Mouse (Mus musculus) midbrain, embryonic 16.5 days (tissue): Measurements from ENCODE around the gene Tmem44. TPM values are rescaled to one million over a fixed set of nuclear protein-coding genes. Genes with fewer than 3 reads are reported as not detected.

ENCODE experiments used
- ATAC-seq: fragments of 200-750 bp; cut with Nextera tagmentation; 2 replicates; pipeline ENCODE4 v1.8.0; 2017; ENCODE audit warnings: moderate TSS enrichment
- H3K27ac ChIP-seq: fragments of 300-500 bp; sonication (generic); 2 replicates; pipeline ENCODE4 v1.5.1; 2014; ENCODE audit warnings: mild to moderate bottlenecking, low read length, mixed read lengths
- H3K27me3 ChIP-seq: fragments of 300-500 bp; sonication (generic); 2 replicates; pipeline ENCODE4 v1.6.1; 2014; ENCODE audit warnings: low read depth, low read length, mixed read lengths; ENCODE audit not compliant: control insufficient read depth, insufficient read depth
- H3K36me3 ChIP-seq: fragments of 300-500 bp; sonication (generic); 2 replicates; pipeline ENCODE4 v1.6.1; 2014; ENCODE audit warnings: mild to moderate bottlenecking, low read length, moderate library complexity, mixed read lengths; ENCODE audit not compliant: control insufficient read depth, insufficient read depth
- H3K4me1 ChIP-seq: fragments of 300-500 bp; sonication (generic); 2 replicates; pipeline ENCODE4 v1.6.1; 2014; ENCODE audit warnings: mild to moderate bottlenecking, low read length, mixed read lengths; ENCODE audit not compliant: control insufficient read depth, insufficient read depth
- H3K4me2 ChIP-seq: fragments of 300-500 bp; sonication (generic); 2 replicates; pipeline ENCODE4 v1.6.1; 2014; ENCODE audit warnings: mild to moderate bottlenecking, low read length, mixed read lengths
- H3K4me3 ChIP-seq: fragments of 300-500 bp; sonication (generic); 2 replicates; pipeline ENCODE4 v1.5.1; 2014; ENCODE audit warnings: low read depth, mild to moderate bottlenecking, low read length, moderate library complexity, mixed read lengths
- H3K9ac ChIP-seq: fragments of 300-500 bp; sonication (generic); 2 replicates; pipeline ENCODE4 v1.6.1; 2014; ENCODE audit warnings: low read depth, low read length, mixed read lengths
- H3K9me3 ChIP-seq: fragments of 300-500 bp; sonication (generic); replicated peaks from 2 replicates; pipeline ENCODE4 v1.6.1; 2014; ENCODE audit warnings: mild to moderate bottlenecking, low read length, mixed read lengths; ENCODE audit not compliant: control insufficient read depth, poor library complexity, severe bottlenecking
- WGBS: fragments of 180-500 bp; shearing (Covaris S2); extraction: QIAGEN DNeasy Blood & Tissue Kit; methylation state at CpG from one replicate; pipeline ENCODE4 v1.1.7; 2014; 5-methylcytosine and 5-hydroxymethylcytosine counted together
- polyA plus RNA-seq: library from polyadenylated mRNA; unstranded; fragments of >200 nt; fragmentation: Nextera tagmentation; extraction: Ambion mirVana; gene quantifications from 2 replicates; pipeline ENCODE4 v1.2.1, GENCODE M21; 2015

Tmem44 gene
- polyA plus RNA-seq, result 81.1 and 84.7 TPM in 2 replicates

DNA sequence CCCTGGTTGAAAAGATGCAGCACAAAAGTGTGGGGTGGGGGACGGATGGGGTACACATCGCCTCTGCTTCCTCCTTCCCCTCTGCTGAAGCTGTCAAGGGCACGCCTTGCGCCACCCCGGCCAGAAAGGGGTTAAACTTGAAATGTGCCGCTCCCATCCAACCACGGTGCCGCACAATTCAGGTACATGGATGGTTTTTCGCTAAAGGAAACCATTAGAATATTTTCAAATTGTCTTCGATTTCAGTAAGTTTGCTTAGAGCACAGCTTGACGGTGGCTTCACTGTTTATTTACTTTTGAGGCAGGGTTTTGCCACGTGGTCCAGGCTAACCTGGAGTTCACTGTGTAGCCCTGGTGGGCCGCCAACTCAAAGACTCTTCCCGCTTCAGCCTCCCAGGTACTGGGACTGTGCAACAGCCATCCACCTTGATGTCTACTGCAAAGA is at the start of gene Tmem44:
TSS of gene Tmem44 (minus strand) at position 95 of the 445 bp plus-strand sequence.
- peak within 1 kb of the TSS; percentile 65 for H3K4me2 ChIP-seq
- H3K4me1 ChIP-seq, result peaks cover 19% of the 10 kb centered on the region
- H3K9ac ChIP-seq, result peak within 1 kb of the TSS; percentile 96
- H3K4me3 ChIP-seq, result peak within 1 kb of the TSS; percentile 85
- ATAC-seq, result peak; percentile 70
- peaks cover 13% of the 10 kb centered on the region for H3K36me3 ChIP-seq
- H3K27me3 ChIP-seq, result no peaks in the 10 kb centered on the region
- H3K27ac ChIP-seq, result peak within 1 kb of the TSS; percentile 93
- 6% methylated on average over 14 of the region's 14 CpGs for WGBS
- H3K9me3 ChIP-seq, result peaks cover 5% of the 10 kb centered on the region; the same call in 1 of the 2 replicates

DNA sequence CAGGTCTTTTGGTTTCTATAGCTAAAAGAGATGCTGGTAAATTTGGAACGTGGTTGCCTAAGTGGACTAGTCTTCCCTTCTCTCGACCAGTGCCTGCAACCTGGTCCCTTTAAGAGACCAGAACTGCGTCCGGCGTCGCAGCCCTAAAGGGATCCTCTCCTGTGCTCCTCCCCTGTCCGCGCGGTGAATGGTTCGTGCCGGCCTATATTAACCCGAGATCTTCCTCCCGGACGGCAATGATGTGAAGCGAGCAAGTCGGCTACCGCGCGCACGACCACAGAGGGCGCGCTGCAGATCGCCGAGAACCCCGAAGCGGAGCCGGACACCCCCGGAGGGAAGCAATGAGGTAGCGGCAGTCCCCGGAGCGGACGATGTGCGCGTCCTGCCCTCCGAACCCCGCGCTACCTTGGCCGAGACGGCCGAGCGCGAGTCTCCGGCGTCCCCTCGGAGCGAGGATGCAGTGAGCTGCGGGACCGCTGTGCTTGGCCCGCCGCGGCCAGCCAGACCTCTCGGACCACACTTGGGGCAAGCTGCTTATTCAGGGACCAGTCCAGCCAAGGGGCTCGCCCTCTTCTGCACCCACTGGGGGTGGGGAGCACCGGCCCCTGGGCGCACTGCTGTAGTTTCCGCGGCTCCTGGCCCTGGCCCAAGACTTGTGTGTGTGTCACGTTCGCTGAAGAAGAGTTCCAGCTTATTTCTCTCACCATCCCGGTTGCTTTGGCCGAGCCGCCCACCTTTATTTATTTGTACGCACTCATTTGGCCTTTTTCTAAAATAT is 49.0 kb upstream of the Tmem44 start, which contains the start of gene Fam43a:
TSS of gene Fam43a (plus strand) at position 233 of the 778 bp plus-strand sequence.
- H3K27me3 ChIP-seq, result peaks cover 23% of the 10 kb centered on the region
- peak; percentile 75 for ATAC-seq
- peaks cover 33% of the 10 kb centered on the region for H3K4me1 ChIP-seq
- H3K9me3 ChIP-seq, result no peaks in the 10 kb centered on the region
- peak within 1 kb of the TSS; percentile 98 for H3K4me2 ChIP-seq
- under 1% methylated on average over 63 of the region's 63 CpGs for WGBS
- H3K4me3 ChIP-seq, result peak within 1 kb of the TSS; percentile 76
- H3K27ac ChIP-seq, result peak within 1 kb of the TSS; percentile 53
- H3K9ac ChIP-seq, result peak within 1 kb of the TSS; percentile 75
- no peaks in the 10 kb centered on the region for H3K36me3 ChIP-seq

DNA sequence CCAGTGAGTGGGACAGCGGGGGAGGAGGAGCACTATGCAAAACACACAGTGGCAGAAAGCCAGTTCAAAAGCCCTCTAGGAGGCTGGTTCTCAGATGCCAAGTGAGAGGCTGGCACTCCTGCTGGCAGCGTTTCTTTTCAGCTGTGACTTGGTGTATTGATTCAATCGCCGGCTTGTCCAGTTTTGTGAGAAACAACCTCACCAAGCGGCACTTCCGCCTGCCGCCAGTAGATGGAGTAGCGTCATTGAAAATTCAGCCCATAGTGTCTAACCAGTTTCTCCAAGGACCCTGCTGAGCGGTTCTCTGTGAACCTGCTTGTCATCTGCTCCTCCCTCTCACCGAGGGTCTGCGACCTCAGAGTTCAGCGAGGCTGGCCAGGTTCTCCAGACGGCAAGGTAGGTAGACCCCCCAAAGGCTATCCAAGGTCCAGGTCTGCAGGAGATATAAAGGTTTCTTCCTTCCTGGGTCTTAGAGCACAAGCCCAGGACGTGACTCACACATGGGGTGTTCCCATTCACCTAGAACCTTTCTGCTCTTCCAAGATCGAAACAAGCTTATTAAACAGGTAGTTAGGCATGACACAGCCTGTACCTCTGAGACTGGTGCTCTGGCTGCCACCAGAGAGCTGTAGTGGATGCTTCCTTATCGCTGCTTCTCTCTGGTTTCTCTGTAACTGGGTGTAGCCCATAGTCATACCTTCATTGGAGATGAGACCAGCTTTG is 46.5 kb upstream of the Tmem44 start:
- no peaks in the 10 kb centered on the region for H3K9me3 ChIP-seq
- peaks cover 33% of the 10 kb centered on the region for H3K4me1 ChIP-seq
- H3K4me3 ChIP-seq, result peak overlapping the region; percentile 18
- H3K27ac ChIP-seq, result no peak overlapping the region
- H3K36me3 ChIP-seq, result no peaks in the 10 kb centered on the region
- H3K9ac ChIP-seq, result peak overlapping the region; percentile 2; the same call in 1 of the 2 replicates
- 12% methylated on average over 16 of the region's 16 CpGs for WGBS
- peak; percentile 21 for ATAC-seq
- H3K4me2 ChIP-seq, result peak overlapping the region; percentile 53
- peaks cover 22% of the 10 kb centered on the region for H3K27me3 ChIP-seq

DNA sequence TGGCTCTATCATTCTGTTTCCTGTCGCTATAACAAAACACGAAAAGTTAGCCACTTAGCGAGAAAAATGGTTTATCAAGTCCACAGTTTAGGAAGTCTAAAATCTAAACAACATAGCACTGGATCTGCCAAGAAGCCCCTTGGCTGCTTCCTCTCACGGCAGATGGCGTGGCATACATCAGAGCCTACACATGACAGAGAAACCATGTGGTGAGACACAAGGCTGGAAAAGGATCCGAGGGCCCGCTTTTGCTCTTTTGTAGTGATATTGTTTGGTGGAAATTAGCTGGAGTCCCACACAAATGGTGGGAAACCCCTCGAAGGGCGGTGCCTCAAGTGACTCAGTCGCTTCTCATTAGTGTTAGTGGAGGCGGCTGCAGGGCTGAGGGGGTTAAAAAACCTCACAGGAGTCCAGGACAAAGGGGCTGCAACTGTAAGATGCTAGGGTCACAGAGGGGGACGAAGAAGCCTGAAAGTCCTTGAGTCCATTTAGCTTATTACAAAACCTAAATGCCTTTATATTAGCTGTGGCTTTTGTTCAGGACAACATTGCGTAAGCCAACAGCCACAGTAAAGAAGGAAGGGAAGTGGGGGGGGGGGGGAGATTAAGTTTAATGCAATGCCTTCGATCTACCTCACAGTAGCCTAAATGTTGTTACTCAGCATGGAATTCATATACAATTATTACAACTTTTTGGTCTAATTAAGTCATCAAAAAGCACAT is 45.4 kb upstream of the Tmem44 start:
- Histone ChIP-seq H3K4me3 (no peak overlapping the region), H3K9me3 (no peaks in the 10 kb centered on the region), H3K9ac (no peak overlapping the region), H3K4me2 (no peak overlapping the region), H3K36me3 (no peaks in the 10 kb centered on the region), H3K4me1 (peaks cover 25% of the 10 kb centered on the region), H3K27ac (no peak overlapping the region), H3K27me3 (peaks cover 11% of the 10 kb centered on the region)
- no peak for ATAC-seq
- 47% methylated on average over 14 of the region's 14 CpGs for WGBS

DNA sequence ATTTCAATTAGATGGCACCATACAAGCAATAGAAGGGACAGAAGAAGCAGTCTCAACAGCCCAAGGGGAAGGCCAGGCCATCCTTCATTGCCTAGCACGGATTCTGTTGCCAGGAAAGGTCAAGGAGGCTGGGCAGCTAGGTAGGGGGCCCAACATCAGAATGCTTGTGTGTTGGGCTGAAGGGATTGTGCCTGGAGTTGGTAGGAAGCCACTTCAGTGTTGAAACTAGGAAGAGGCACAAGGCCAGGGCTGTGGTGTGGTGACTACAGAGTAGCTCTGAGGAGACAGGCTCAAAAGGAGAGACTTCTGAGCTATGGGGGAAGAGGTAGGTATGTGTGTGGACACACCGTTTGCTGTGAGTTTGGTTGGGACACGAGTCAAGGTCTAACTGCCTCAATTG is 44.7 kb upstream of the Tmem44 start:
- Histone ChIP-seq H3K27ac (no peak overlapping the region), H3K4me1 (peaks cover 20% of the 10 kb centered on the region; the same call in 1 of the 2 replicates), H3K9ac (no peak overlapping the region), H3K36me3 (no peaks in the 10 kb centered on the region), H3K27me3 (peaks cover 6% of the 10 kb centered on the region), H3K9me3 (no peaks in the 10 kb centered on the region), H3K4me2 (no peak overlapping the region), H3K4me3 (no peak overlapping the region)
- no peak for ATAC-seq
- 51% methylated on average over 3 of the region's 3 CpGs for WGBS

DNA sequence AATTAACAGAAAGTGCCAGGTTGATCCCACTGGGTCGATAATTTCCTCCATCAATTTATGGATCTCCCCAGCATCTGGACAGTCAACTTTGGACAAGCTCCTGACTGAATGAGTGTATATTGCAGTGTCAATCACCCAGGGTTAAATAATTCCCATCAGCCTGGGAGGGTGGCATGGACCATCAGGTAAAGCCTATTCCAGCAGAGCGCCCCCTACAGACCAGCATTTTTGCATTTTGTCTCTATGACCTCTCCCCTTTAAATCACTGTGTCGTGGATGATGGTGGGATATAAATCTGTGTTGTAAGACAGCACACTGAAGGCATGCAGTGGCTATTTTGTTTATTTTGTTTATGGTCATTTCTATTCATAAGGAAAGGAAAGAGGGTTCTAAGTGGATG is 41.3 kb upstream of the Tmem44 start:
- Histone ChIP-seq H3K4me1 (peaks cover 6% of the 10 kb centered on the region), H3K27me3 (peaks cover 3% of the 10 kb centered on the region; the same call in 1 of the 2 replicates), H3K4me2 (no peak overlapping the region), H3K9ac (no peak overlapping the region), H3K27ac (no peak overlapping the region), H3K4me3 (no peak overlapping the region), H3K36me3 (no peaks in the 10 kb centered on the region), H3K9me3 (no peaks in the 10 kb centered on the region)
- no peak for ATAC-seq
- 42% methylated on average over 3 of the region's 3 CpGs for WGBS

DNA sequence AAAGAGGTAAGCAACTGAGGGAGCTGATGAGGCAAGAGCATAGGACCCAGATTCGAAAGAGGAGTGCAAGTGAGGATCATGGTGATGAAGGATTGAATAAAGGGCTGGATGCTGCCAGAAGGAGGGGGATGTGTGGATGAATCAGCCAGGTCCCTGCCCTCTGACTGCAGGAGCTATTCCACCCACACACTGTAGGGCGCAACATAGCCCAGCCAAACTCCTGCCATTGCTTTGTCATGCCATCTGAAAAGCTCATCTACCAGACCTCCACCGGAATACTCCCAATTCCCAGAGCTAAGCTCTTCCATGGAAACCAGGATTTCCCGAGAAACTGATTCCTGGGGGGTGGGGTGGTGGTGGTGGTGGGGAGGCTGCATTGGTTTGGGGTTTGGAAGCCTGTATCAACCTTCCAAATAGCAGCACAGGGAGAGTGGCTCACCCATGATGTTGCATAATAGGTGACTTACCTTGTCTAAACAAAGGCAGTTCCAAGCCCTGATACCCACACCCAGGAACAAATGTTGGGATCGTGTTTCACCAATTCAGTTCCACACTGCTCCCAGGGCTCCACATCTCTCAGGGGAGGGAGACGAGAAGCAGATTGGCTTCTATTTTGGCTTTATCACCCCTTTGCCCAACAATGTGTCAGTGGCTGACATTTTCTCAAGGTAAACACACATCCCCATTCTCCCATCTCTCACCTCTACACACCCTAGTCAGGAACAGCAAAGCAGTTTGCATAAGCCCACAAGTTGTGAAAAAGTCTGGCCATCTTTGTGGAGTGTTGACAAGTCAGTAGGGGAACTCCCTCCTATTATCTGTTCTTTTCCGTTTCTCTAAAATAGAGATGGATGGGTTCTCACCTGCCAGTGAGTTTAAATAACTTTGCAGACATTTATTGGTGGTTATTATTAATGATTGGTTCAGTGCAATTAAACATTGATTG is 39.9 kb upstream of the Tmem44 start:
- 48% methylated on average over 7 of the region's 7 CpGs for WGBS

More for the DNA sequence above, 39.9 kb upstream of the Tmem44 start:
- no peak overlapping the region for H3K27ac ChIP-seq
- H3K9me3 ChIP-seq, result no peaks in the 10 kb centered on the region
- H3K4me1 ChIP-seq, result peaks cover 11% of the 10 kb centered on the region
- ATAC-seq, result no peak
- H3K27me3 ChIP-seq, result peaks cover 3% of the 10 kb centered on the region; the same call in 1 of the 2 replicates
- H3K4me3 ChIP-seq, result no peak overlapping the region
- no peaks in the 10 kb centered on the region for H3K36me3 ChIP-seq
- no peak overlapping the region for H3K9ac ChIP-seq
- H3K4me2 ChIP-seq, result no peak overlapping the region
